Mouse (Mus musculus) C2C12 (cell line): ENCODE results near the gene Fam20c. TPM values are rescaled to one million over a fixed set of nuclear protein-coding genes. Genes with fewer than 3 reads are reported as not detected.
A peak's percentile ranks its signal among the peaks of the same experiment; 100 is the strongest.

ENCODE experiments used
- H3K27me3 ChIP-seq: one replicate; pipeline ENCODE4 v1.6.1; 2011; ENCODE audit not compliant: control insufficient read depth, insufficient read depth, insufficient read length
- H3K36me3 ChIP-seq: one replicate; pipeline ENCODE4 v1.6.1; 2011; ENCODE audit not compliant: control insufficient read depth, insufficient read depth
- H3K4me3 ChIP-seq: one replicate; pipeline ENCODE4 v1.5.1; 2011; ENCODE audit warnings: mild to moderate bottlenecking, control low read depth; ENCODE audit not compliant: poor library complexity, insufficient read depth, severe bottlenecking
- H3K79me2 ChIP-seq: one replicate; pipeline ENCODE4 v1.6.1; 2011; ENCODE audit not compliant: control insufficient read depth, insufficient read depth
- H3K79me3 ChIP-seq: one replicate; pipeline ENCODE4 v1.6.1; 2011; ENCODE audit warnings: low read depth, control low read depth
- H3ac ChIP-seq: one replicate; pipeline ENCODE3; 2011; ENCODE audit warnings: low read depth; ENCODE audit not compliant: control insufficient read depth, insufficient read length
- CEBPB ChIP-seq: IDR thresholded peaks from one replicate; pipeline ENCODE4 v1.6.1; 2011; ENCODE audit warnings: low read depth, mild to moderate bottlenecking, control low read depth, moderate library complexity
- CTCF ChIP-seq: IDR thresholded peaks from one replicate; pipeline ENCODE4 v1.5.1; 2011; ENCODE audit not compliant: control insufficient read depth, insufficient read depth, insufficient read length
- FOSL1 ChIP-seq: IDR thresholded peaks from one replicate; pipeline ENCODE4 v1.8.0; 2011; ENCODE audit warnings: mild to moderate bottlenecking, low read length; ENCODE audit not compliant: poor library complexity, insufficient read depth, severe bottlenecking
- MAX ChIP-seq: IDR thresholded peaks from one replicate; pipeline ENCODE4 v1.6.1; 2011; ENCODE audit warnings: mild to moderate bottlenecking, control low read depth
- MYOD1 ChIP-seq: IDR thresholded peaks from one replicate; pipeline ENCODE4 v1.6.1; 2011; ENCODE audit warnings: low read depth; ENCODE audit not compliant: control insufficient read depth, insufficient read length
- MYOG ChIP-seq: IDR thresholded peaks from one replicate; pipeline ENCODE4 v1.6.1; 2011; ENCODE audit not compliant: control insufficient read depth, insufficient read length; ENCODE audit errors: extremely low read depth
- USF1 ChIP-seq: IDR thresholded peaks from one replicate; pipeline ENCODE4 v1.6.1; 2011; ENCODE audit warnings: low read depth, mild to moderate bottlenecking, control low read depth, moderate library complexity
- long read RNA-seq, 2 experiments: library from polyadenylated mRNA; unstranded; transcript quantifications; one replicate each; pipeline ENCODE4 v2.0.0; 2019 to 2020
- polyA plus RNA-seq: library from polyadenylated mRNA; unstranded; fragments of >200 nt; fragmentation: generic; extraction: Trizol; gene quantifications from one replicate; pipeline ENCODE4 v1.2.1, GENCODE M21; 2012; ENCODE audit warnings: missing spikeins

Fam20c gene
- polyA plus RNA-seq: 64.4 TPM
- long read RNA-seq, experiment 1, transcript Fam20c-201 (10 exons, 3,582 nt): major isoform, 42 of 55 reads
- long read RNA-seq, experiment 1, partial matches to known transcripts: 4 of 55 reads
- long read RNA-seq, experiment 1, other reads (novel, unspliced or antisense): 9 of 55 reads
- long read RNA-seq, experiment 2, transcript Fam20c-203 (11 exons, 2,395 nt): minor isoform, 6 of 342 reads
- long read RNA-seq, experiment 2, transcript Fam20c-201 (10 exons, 3,582 nt): major isoform, 319 of 342 reads
- long read RNA-seq, experiment 2, partial matches to known transcripts: 12 of 342 reads
- long read RNA-seq, experiment 2, other reads (novel, unspliced or antisense): 5 of 342 reads

DNA sequence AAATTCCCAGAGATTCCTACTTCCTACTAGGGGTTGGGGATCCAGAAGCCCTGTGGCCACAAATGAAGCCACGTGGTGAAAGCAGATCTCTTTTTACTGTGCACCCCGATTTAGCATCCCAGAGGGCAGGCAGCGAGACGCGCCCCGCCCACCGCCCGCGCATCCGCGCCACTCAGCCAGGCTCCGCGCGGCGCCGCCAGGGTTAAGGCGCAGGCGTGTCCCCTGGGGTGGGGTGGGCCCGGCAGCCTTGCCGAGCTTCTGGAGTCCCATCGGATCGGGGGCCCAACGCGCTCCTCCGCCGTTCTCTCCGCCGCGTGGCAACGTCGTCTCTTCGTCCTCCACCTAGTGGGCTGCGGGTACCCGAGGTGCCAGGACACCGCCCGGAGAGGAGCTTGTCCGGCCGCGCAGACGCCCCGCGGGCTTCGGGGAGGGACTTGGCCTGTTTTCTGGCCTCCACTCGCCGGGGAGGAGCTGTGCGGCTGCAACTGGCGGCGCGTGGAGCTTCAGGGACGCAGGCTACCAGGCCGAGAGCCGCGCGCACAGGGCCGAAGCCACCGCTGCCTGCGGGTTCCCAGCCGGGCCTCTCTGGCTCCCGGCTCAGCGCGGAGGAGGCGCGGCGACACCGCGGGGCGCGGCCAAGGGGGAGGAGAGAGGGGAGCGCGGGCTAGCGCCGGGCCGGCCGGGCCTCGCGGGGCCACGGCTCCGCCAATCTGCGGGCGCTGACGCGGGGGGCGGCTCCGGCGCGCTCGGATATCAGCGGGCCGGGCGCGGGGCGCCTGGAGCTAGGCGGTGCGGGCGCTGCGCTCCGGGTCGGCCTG is at the start of gene Fam20c:
Gene Fam20c (plus strand): TSS at position 212 of the 818 bp plus-strand sequence.
- H3K79me3 ChIP-seq: peaks cover 4% of the 10 kb centered on the region
- H3ac ChIP-seq: peak within 1 kb of the TSS; percentile 88
- H3K36me3 ChIP-seq: peaks cover 4% of the 10 kb centered on the region
- peaks cover 25% of the 10 kb centered on the region for H3K79me2 ChIP-seq
- peak within 1 kb of the TSS; percentile 51 for H3K4me3 ChIP-seq
- no peaks in the 10 kb centered on the region for H3K27me3 ChIP-seq
- TF ChIP-seq USF1 (peak; percentile 74), MYOG (no peak), MAX (peak; percentile 41), MYOD1 (no peak), CTCF (no peak), CEBPB (no peak), FOSL1 (no peak)

DNA sequence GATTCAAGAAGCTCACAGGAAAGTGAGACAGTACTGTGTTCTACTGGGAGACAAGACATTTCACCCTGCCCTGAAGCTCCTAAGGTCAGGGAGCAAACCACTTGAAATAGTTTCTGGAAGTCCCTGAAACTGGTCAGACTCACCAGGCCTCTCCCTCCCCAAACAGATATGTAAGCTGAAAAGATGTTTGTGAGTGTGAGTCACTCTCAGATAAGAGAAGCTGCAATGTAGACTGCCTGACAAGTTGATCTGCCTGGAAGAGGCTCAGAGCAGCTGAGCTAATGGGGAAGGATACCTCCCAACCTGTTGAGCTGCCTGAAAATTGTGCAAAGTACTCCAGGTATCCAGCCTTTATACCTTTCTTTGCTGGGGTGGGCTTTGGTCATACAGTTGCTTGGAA is 46.9 kb upstream of the Fam20c start:
- no peaks in the 10 kb centered on the region for H3K36me3 ChIP-seq
- H3K79me2 ChIP-seq: no peaks in the 10 kb centered on the region
- TF ChIP-seq MYOG (no peak), MYOD1 (no peak), CTCF (no peak), USF1 (no peak), CEBPB (no peak), MAX (no peak), FOSL1 (no peak)
- H3K4me3 ChIP-seq: no peak overlapping the region
- no peak overlapping the region for H3ac ChIP-seq
- H3K79me3 ChIP-seq: no peaks in the 10 kb centered on the region
- H3K27me3 ChIP-seq: no peaks in the 10 kb centered on the region

GRCm38 (mm10) chr5:138708591-138708990 is 45.7 kb upstream of the Fam20c start:
- Histone ChIP-seq H3K36me3 (no peaks in the 10 kb centered on the region), H3K27me3 (no peaks in the 10 kb centered on the region), H3K79me2 (no peaks in the 10 kb centered on the region)

GRCm38 (mm10) chr5:138715561-138716095 is 38.7 kb upstream of the Fam20c start:
- Histone ChIP-seq H3K27me3 (no peaks in the 10 kb centered on the region), H3ac (no peak overlapping the region), H3K79me3 (no peaks in the 10 kb centered on the region), H3K36me3 (no peaks in the 10 kb centered on the region), H3K4me3 (no peak overlapping the region), H3K79me2 (no peaks in the 10 kb centered on the region)
- TF ChIP-seq MAX (no peak), MYOG (no peak), MYOD1 (no peak), CEBPB (no peak), FOSL1 (no peak), CTCF (no peak)

More at GRCm38 (mm10) chr5:138708591-138708990, 45.7 kb upstream of the Fam20c start:
- Histone ChIP-seq H3K79me3 (no peaks in the 10 kb centered on the region), H3K4me3 (no peak overlapping the region), H3ac (no peak overlapping the region)
- TF ChIP-seq MYOD1: no peak
- no peak for TF ChIP-seq USF1
- no peak for TF ChIP-seq MAX
- no peak for TF ChIP-seq MYOG
- no peak for TF ChIP-seq CTCF
- TF ChIP-seq CEBPB: no peak
- TF ChIP-seq FOSL1: no peak

- Histone ChIP-seq H3K79me3 (no peaks in the 10 kb centered on the region), H3K79me2 (no peaks in the 10 kb centered on the region), H3K36me3 (no peaks in the 10 kb centered on the region), H3K27me3 (no peaks in the 10 kb centered on the region), H3ac (no peak overlapping the region), H3K4me3 (no peak overlapping the region)
- TF ChIP-seq CEBPB (no peak), MYOG (no peak), FOSL1 (no peak), MAX (no peak), CTCF (no peak), USF1 (no peak), MYOD1 (no peak)
Observed at GRCm38 (mm10) chr5:138720329-138721190, 33.8 kb upstream of the Fam20c start.
